Mouse (Mus musculus): ENCODE measurements around the gene Fanca.
"Not testable (repeated sequence)": the region's sequence is repeated elsewhere in the genome, so short reads cannot be mapped to it uniquely, and the experiment has no call there.

Gene Fanca

GRCm38 (mm10) chr8:123271147-123271546 is 47.2 kb downstream of the Fanca start:
- no peak for DNase-seq (ENCODE audit: low spot score)

DNA sequence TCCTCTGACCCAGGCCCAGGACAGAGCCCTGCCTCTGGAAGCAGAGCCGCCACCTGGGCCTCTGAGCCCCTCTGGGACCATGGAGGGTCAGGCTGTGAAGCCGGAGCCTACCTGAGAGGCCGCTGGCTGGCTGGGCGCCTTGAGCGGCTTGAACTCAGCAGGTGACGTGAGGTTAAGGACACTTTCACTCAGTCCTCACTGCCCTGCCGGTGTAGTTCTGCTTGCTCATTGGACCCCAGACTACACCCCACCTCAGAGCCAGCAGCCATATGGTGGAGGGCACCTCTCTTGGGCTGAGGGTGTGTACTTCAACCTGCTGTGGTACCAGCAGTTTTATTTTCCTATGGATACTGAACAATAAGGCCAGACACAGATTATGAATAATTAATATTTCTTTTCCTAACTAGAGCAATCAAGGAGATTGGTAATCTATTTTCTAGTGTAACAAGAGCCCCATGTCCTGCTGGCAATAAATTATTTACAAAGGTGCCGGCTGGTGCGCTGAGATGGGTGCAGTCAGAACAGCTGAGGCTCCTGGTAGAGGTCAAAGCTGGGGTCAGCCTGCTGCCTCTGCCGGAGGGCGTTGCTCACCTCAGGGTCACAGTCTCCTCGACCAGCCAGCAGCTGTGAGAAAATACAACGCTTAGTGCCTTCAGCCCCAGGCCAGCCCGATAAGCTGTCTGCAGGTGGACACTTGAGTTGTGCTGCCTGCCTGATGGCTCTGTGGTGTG is 50.3 kb downstream of the Fanca start:
- DNase-seq (ENCODE audit: low spot score), result no peak

DNA sequence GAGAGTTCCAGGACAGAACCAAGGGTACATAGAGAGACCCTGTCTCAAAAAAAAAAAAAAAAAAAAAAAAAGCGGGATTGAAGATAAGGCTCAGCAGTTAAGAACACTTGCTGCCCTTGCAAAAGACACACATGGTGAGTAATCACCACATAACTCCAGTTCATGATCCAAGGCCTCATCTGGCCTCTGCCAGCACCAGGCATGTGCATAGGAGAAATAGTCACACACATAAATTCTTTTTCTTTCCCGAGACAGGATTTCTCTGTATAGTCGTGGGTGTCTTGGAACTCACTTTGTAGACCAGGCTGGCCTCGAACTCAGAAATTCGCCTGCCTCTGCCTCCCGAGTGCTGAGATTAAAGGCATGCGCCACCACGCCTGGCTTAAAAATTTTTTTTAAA is 60.8 kb downstream of the Fanca start:
- not testable (repeated sequence) for DNase-seq (ENCODE audit: low spot score)

DNA sequence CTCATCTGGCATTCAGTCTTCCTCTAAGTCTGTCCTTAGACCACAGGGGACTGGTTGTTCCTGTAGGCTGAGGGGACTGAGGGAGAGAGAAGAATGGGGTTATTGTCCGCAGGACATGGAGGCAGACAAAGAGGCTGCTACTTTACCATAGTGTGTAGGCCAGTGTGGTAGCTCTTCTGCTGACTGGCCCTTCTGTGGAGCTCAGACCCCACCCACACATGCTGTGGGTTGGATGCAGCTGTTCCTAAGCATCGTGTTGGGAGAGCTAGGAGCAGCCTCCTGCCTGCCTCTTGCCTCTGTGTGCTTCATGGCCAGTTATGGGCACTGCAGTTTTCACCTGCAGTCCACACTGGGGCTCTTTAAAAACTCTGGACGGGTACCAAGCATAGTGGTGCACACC is 61.3 kb downstream of the Fanca start:
- no peak for DNase-seq (ENCODE audit: low spot score)

DNA sequence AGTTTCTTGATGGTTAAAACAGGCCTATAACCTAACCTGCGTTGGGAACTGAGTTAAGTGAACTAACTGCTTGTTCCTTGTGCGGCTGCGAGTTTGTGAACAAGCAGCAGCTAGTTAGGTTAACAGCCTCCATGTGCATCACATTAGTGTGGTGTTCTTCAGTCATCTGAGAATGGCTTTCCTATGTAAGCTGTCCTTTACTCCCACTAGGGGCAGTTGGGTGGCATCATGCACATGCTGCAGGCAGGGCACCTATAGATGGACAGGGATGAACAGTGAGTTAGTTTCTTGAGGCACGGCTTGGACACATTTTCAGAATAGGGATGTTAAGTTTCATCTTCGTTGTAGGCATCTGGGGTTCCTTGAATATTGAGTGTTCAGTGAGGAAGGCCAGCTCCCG is 63.2 kb downstream of the Fanca start:
- no peak for DNase-seq (ENCODE audit: low spot score)

DNA sequence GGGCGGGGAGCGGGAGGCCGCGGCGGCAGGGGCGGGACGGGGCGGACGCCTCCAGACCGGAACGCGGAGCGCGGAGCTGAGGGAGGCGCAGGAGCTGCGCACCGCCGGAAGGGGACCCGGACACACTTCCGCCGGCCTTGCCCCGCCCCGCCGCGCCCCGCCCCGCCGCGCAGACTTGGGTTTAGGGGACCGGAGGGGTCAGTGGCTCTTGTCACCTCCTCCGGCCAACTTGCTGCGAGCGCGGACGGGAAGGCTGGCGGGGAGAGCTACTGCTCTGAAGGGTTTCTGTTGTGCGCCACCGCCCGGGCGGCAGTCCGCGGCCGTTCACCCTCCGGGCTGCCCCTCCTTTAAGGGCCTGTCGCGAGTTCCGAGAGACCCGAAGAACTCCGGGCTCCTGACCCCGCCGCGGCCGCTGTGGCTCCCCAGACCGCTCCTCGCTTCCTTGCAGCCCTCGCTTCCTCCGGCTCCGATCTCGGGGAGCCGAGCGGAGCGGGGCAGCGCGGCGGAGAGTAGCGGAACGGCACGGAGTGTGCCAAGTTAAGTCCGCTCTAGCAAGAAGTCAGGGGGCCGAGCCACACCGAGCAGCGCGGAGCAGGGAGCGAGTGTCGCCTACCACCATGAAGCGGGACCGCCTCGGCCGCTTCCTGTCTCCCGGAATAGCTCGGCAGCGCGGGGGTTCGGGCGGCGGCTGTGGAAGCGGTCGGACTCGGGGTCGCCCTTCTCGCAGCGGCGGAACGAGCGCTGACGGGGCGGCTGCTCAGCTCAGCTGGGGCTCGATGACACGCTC is 64.1 kb downstream of the Fanca start, which contains the start of the genes Zfp276 and Vps9d1:
TSS of gene Zfp276 (plus strand) at position 97 of the 787 bp plus-strand sequence.
TSS of gene Vps9d1 (minus strand) at position 250 of the 787 bp plus-strand sequence.
- peak; percentile 78 for DNase-seq (ENCODE audit: low spot score)

DNA sequence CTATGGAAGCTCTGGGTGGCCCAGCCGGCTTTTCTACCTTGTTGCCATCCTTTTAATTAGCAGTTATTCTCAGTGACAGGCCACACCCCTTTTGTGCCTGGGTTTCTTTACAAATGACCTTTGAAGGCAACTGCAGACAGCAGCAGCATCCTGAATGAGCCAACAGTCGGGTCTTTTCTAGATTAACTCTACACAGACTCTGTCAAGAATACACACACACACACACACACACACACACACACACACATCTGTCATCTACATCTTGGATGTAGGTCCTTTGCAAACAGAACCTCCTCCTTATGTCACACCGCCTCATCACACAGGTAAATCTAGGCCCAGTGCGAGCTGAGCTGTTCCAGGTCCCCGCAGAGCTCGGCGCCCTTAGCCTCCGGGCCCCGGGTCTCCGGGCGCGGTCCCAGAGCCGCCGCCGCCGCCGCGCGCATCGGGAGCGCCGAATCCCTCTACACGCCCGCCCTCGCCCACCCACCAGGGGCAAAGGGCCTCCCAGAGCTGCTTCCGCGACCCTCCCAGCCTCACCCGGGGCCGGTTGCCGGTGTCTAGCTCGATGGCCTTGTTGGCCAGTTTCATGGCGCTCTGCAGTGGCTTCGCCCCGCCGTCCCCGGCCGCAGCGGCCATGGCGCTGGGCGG is 64.8 kb downstream of the Fanca start:
- peak; percentile 6 for DNase-seq (ENCODE audit: low spot score)

GRCm38 (mm10) chr8:123252925-123253324 is 65.5 kb downstream of the Fanca start:
- no peak for DNase-seq (ENCODE audit: low spot score)

DNA sequence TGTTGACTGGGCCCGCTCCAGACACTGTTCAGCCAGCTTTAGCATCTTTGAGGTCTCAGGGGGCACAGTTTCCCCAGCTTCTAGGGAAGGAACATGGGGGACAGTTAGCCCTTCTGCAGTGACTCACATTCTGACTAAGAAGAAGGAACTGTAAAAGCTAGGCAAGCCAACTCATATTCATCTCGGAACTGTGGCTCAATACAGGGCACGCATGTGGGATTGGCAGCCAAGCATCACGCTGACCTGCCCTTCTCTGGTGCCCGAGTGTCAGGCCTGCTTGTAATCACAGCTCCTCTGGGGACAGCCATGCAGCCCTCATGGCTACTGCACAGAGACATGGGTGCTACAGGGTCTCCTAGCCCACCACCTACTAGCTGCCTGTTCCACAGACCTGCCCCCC is 67.4 kb downstream of the Fanca start:
- DNase-seq (ENCODE audit: low spot score), result no peak

- no peak for DNase-seq (ENCODE audit: low spot score)
Measured at GRCm38 (mm10) chr8:123248596-123248995, 69.8 kb downstream of the Fanca start.

GRCm38 (mm10) chr8:123247748-123248147 is 70.6 kb downstream of the Fanca start:
- no peak for DNase-seq (ENCODE audit: low spot score)

GRCm38 (mm10) chr8:123245543-123245942 is 72.8 kb downstream of the Fanca start:
- no peak for DNase-seq (ENCODE audit: low spot score)

GRCm38 (mm10) chr8:123244382-123244781 is 74.0 kb downstream of the Fanca start:
- DNase-seq (ENCODE audit: low spot score), result no peak

DNA sequence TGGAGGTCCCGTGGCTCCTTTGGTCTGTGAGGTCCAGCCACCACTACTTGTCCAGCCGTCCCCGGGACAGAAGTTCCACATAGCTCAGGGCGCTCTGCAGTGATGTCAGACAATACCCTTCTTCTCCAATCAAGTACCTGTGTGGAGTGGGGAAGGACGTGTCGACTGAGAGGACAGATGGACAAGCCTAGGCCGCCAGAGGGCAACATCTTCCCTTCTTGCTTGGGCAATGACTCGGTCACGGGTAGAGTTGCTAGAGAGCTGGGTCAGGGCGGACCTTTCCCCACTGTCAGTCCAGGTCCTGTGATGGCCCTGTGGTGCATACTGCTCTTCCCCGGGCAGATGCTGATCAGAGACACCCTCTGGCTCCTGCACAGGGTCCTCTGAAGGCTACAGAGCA is 75.3 kb downstream of the Fanca start:
- no peak for DNase-seq (ENCODE audit: low spot score)

- DNase-seq (ENCODE audit: low spot score), result no peak
Measured at GRCm38 (mm10) chr8:123242107-123242923, 76.1 kb downstream of the Fanca start.

DNA sequence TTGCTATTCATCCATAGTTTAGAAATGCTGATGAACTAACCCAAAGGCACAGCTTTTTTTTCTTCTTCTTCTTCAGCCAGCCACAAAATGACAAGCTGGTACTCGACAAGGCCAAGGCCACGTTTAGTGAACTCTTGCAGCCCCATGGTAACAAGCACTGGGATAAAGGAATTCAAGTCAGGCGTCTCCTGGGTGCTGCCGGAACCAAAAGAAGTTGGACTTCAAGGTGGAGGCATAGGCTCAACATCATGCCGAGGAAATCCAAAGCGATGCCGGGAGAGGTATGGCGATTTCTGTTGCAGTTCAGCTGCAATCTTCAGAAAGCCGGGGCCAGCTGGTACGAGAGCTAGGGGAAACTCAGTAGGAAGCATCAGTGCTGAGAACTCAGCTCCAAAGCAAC is 79.0 kb downstream of the Fanca start:
- DNase-seq (ENCODE audit: low spot score), result no peak

- DNase-seq (ENCODE audit: low spot score), result peak; percentile 94
Measured at GRCm38 (mm10) chr8:123235520-123236497, 82.6 kb downstream of the Fanca start, which contains the start of gene Spata2l. Gene Spata2l, minus strand, starts transcription at chr8:123236233.

- DNase-seq (ENCODE audit: low spot score), result no peak
Measured at GRCm38 (mm10) chr8:123234918-123235519, 83.4 kb downstream of the Fanca start.

GRCm38 (mm10) chr8:123233760-123234159 is 84.6 kb downstream of the Fanca start:
- no peak for DNase-seq (ENCODE audit: low spot score)

- DNase-seq (ENCODE audit: low spot score), result no peak
Measured at GRCm38 (mm10) chr8:123233300-123233699, 85.1 kb downstream of the Fanca start.
